Mouse (Mus musculus) mouse embryonic stem cell (cell line): ENCODE results near the gene Dhx32.

Experiments
- in situ Hi-C, 2 experiments: fragments of 300-500 bp; cut with MboI; formaldehyde crosslinking; loops; 1 replicate in 1 of 2; 3 replicates in 1 of 2; pipeline ENCODE4 v1.14.3; 2019 to 2020; ENCODE audit warnings: low sequenced_read_pairs in 2 of 2, low pct_unique_long_range_greater_than_20kb in 1 of 2, mixed read lengths in 1 of 2; ENCODE audit not compliant: unreplicated experiment in 1 of 2

Gene Dhx32

DNA sequence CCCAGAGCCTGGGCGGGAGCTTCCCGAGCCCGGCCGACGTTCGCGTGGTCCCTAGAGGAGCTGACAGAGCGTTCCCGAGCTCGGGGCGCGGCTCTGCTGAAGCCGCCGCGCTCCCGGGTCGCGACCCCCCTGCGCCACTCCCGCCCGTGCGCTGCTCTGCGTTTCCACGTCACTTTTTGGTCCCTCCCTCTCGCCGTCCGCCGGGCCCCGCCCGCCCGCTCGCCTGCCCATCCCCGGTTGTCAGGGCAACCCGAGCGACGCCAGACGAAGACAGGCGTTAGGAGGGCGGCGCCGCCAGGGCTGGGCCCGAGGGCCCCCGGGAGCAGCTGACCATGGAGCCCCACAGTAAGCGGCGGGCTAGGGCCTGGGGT, 5.9 kb downstream of the Dhx32 start, which contains the start of gene Fank1:
Fank1 (plus strand) TSS at position 236 of the 371 bp plus-strand sequence.
- in situ Hi-C loops, result no loop called here

DNA sequence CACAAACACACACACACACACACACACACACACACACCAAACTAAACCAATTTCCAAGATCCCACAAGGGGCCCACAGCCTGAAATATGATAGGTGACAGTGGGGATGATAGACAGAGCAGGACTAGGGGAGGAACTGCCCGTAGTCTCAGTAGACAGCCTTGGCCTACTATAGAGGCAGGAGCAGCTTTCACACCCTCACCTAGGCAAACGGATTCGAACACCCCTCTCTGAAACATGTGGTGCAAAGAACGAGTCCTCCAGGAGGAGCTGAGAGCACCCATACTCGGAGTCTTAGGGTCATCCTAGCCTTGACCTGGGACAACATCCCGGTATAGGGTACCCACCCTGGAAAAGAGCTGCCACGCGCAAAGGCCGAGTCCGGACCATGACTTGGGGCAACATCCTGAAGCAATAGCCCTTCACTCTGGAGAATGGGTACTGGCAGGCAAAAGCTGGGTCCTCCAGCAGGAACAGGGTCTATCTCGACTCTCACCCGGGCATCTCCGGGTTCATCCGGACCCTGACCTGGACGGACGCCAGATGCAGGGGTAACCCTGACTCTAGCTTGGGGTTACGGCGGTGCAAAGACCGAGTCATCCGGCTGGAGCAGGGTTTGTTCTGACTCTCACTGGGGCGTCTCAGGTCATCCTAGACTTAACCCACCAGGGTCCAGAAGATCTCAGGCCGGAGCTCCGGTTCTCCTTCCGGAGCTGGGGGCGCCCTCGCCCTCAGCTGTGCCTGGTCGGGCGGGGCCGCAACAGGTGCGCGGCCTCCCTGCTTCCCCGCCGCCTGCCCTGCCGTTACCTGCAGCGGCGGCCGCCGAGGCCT, 6.5 kb downstream of the Dhx32 start:
- in situ Hi-C loops, result no loop called here

DNA sequence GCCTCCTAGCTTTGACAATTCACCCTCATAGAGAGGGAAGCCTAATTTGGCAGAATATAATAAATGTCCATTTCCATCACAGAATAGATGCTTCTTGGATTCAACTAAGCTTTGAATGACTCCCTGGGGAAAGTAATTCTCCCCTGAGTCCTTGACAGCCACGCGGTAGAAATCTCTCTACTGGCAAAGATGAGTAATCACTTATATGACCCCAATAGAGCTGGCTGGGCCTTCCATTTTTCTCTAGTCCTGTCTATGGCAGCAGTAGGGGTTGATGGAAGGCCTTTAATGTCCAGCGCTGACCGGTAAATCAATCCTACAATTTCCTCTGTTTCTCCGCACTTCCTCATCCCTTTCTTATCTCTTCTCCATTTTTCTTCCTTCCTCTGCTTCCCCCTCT, 7.3 kb downstream of the Dhx32 start:
- in situ Hi-C loops, result no loop called here

DNA sequence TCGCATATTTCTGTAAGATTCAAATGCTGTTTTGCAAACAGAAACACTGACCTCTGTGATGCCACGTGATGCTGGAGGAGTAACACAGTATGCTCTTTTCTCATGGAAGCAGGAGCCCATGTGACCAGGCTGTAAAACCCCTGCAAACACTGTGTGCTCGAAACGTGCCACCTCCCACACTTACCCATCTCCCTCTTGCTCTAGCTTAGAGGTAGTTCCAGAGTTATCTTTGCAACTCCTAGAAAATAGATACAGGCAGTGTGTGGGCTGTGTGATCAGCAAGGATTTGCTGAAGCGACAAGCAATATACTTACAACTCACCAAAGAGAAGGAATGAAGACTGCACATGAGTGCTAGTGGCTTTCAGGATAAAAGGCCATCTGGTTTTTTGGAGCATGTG, 14.0 kb downstream of the Dhx32 start:
- in situ Hi-C loops, result no loop called here

DNA sequence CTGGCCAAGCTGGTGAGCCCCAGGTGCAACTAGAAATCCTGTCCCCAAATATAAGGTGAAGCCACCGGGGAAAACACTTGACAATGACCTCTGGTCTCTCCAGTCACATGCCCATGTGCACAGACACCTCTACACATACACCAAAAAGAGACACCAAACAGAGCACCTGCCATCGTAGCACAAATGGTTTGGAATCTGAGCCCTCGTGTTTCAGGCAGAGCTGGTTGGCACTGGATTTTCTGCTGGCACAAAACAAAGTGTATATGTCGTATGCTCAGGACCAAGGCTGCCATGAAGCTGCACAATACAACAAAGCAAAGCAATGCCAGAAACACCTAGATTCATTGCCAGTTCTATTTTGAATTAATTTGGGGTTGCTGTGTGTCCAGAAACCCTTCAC, 14.5 kb downstream of the Dhx32 start:
- in situ Hi-C loops, result no loop called here

DNA sequence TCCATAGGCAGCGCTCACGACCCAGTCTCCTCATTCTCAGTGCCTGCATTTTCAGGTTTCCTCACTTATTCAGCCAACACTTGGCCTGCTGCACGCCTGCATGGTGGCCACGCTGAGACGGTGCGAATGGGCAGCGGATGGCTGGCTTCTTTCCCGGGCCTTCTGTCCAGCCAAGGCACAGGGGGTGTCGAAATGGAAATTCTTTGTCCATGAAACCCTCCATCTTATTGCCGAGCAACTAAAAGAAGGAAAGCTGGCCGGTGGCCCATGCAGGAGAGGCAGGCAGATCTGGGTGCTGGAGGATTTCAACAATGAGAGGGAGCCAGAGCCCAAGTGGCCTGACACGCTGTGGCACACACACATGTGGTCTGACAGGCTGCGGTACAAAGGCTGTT, 16.7 kb downstream of the Dhx32 start:
- in situ Hi-C loops, result no loop called here

DNA sequence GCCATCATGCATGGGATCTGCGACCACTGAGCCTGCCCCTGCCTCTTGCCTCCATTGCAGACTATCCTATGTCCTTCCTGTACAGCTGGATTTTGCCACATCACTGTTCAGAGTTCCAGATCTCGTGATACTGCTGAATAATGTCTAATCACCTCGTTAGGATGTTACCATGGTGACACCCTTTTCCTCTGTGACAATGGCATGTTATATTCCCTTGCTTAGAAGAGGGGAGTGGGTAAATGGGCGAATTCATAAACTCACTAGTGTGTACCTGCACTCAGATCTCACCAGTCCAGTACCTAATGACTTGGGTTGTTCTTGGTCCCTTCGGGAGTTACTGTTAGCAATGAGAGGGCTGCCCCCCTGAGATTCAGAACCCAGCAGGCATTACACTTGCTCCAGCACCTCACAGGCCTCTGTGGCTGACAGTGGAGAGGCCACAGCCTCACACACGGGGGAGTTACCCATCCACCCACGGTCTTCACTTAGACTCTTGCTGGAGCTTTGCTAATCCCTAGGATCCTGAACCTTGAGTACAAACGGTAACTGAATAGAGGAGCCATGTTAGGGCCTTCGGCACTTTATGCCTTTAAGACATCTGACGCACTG, 17.2 kb downstream of the Dhx32 start:
- in situ Hi-C loops, result no loop called here

DNA sequence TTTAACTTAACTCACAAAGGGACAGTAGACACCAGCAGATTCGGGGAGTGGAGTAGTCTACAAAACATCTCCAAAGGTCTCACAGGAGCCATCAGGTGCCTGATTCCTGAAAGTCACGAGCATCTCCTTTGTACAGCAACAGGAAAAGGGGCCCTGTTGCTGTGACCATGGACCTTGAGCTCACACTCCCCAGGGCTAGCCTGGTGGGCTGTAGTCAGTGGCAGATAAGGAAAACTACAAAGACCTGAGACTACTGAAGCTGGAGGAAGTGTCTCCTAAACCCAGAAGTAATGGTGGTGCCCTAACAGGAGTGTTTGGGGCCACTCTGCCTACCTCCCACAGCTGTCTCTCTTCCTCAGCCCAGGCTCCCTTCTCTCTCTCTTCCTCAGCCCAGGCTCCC, 18.1 kb downstream of the Dhx32 start:
- in situ Hi-C loops, result no loop called here

DNA sequence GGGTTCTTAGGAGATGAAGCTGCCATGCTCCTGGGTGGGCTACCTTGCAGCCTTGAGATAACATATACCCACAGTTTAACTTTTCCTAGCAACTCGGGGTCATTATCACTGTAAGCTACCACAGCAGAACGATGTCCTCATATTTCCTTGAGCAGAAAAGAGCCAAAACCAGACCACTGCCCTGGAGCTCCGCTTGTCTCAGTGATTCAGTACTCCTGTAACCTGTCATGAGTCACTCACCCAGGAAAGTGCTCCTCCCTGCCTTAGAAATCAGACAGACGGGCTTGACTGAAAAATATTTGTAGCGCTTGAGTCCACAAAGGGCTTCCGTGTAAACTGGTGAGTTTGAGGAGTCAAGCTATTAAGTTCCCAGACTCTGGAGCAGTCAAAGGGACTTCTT, 19.8 kb downstream of the Dhx32 start:
- in situ Hi-C loops, result no loop called here

DNA sequence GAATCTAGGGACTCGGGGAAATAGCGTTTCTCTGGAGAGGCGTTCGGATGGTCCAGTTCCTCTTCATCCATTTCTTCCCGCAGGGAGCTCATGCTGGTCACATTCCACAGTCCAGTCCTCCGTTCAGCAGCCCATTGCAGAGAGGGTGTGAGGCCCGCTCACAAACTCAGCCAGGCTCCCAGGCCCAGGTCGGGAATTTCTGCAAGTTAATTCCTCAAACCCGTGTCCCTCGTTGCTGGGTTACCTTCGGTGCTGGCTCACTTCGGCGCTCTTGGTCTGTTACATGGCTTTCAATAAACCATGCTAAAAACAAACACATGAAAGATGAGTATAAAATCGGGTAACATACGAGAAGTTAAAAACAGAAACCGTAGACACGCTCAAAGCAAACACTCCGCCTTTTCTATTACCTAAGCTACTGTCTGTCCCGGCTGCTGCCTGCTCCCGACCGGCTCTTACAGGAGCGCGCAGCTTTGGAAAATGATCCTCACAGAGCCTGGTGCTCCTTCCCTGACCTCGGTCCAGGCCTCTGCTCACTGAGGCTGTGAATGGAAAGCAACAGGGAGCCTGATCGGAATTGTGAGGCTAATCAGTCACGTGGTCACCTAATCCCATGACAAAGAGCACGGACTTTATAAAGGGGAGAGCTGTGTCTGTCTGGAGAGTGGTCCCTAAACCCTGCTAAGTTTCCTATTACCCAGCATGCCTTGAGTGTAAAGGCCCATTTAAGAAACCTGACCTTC, 22.7 kb downstream of the Dhx32 start:
- in situ Hi-C loops, result no loop called here

DNA sequence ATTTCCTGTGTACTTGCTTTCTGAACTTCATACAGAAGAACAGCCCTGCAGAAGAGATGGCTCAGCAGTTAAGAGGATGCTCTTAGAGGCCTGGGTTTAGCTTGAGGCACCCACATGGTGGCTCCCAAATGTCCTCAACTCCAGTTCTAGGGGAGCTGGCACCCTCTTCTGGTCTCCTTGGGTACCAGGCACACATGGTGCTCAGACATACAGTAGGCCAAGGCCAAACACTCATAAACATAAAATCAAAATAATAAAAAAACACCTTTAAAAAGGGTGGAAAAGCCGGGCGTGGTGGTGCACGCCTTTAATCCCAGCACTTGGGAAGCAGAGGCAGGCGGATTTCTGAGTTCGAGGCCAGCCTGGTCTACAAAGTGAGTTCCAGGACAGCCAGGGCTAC, 23.8 kb downstream of the Dhx32 start:
- in situ Hi-C loops, result no loop called here

DNA sequence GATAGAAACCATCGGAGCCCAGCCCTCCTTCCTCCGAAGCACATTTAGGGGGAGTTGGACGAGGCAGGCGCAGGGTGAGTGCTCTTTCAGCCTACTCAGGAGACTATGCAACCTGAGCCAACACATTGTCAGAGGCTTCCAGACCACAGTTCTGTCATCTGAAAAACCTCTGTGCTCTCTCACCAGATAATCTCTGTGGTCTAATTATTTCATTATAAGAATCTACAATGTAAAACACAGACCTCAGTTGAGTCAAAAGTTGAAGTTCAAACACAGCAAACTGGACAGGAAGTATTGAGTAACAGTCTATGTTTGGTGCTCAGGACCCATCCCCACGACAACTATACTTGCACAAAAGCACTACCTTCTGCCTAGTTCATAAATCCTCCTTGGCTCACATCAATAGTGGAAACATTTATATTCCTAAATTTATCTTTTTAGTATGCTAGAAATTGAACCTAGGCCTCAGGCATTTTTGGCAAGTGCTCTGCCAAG, 24.5 kb downstream of the Dhx32 start:
- in situ Hi-C loops, result no loop called here

DNA sequence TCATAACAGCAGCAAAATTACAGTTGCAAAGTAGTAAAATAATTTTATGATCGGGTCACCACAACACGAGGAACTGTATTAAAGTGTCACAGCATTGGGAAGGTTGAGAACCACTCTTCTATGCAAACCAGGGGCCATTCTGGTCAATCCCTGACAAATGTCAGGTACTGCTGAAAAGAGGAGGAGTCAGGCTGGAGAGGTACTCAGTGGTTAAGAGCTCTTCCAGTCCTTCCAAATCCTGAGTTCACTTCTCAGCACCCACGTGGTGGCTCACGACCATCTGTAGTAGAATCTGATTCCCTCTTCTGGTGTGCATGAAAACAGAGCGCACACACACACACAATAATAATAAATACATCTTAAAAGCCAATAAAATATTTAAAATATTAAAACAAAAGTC, 31.4 kb downstream of the Dhx32 start:
- in situ Hi-C loops, result no loop called here

DNA sequence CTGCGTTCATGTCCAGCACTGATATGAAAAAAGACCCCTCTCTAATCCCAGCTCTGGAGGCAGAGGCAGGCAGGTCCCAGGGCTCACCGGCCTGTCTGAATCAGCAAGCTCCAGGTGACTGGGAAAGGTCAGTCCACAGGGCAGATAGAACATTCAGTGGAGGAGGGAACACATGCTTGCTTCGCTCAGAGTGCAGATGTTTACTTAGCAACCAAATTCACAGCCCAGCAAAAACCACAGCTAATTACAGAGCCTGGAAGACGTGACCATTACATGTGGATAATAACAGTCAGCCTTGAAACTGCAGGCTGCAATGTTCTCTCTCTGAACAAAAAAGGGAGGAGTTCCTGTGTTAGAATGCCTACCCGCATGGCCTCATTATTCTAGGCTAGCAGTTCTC, 31.9 kb downstream of the Dhx32 start:
- in situ Hi-C loops, result no loop called here

DNA sequence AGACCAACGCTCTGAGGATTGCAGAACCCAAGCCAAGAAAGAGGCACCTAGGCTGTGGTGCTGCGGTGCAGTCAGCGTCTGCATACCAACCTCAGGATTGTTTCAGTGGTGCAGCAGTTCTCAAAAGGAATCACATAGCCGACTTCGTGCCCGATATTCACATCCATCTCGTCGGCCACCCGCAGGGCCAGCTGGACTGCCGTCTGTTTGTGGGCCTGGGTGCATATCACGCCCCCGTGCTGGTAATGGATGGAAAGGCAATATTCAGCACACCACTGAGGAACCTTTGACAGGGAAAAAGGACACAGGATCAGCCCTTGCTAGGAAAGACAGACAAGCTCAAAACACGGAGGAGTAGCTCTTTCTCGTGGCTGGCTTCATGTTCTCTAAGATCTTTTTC, 33.8 kb downstream of the Dhx32 start:
- in situ Hi-C loops, result no loop called here

DNA sequence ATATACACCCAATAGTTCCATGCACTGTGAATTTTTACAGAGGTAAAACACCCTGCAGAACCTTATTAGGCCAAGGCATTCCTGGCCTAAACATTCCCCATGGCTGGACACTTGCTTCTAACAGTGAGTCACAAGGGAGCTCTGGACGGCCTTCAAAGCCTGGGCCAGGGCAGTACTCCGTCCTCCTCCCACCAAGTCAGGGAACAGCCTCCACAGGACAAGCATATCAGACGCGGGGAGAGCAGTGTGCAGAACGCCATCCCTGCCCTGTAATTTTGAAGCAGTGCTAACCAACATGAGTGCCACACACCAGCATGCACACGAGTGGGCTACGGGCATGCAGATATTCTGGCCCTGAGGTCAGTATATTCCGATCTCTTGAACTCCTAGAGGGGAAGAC, 35.2 kb downstream of the Dhx32 start:
- in situ Hi-C loops, result no loop called here

DNA sequence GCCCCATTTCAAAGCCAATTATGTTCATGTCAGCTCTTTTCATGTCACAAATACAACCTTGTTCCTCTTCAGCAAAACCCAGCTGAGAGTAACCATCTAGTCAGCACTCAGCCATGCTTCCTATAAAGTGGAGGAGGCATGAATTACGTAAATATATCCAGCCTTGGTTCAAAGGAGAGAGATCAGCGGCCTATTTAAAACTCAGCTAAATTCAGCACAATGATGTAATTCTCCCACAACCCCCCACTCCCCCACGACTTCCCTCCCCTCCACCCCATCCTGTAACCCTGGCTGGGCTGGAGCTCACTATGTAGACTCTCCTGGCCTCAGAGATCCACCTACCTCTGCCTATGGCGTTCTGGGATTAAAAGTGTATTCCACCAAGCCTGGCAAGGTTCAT, 37.8 kb downstream of the Dhx32 start:
- in situ Hi-C loops, result no loop called here

DNA sequence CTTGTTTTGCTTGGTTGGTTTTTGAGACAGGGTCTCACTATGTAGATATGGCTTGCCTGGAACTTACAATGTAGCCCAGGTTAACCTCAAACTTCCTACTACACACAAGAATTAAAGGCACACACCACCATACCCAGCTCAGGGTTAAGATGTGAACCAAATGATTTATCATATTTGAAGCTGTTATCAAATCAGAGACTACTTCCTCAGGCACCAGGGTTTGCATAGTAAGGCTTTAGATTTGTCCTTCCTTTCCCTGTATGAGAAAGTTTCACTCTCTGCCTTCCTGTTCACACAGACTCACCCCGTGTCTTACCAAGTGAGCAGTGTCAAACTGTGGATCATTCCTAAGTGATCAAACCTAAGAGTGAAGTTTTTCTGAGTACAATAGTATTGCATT, 38.3 kb downstream of the Dhx32 start:
- in situ Hi-C loops, result no loop called here

DNA sequence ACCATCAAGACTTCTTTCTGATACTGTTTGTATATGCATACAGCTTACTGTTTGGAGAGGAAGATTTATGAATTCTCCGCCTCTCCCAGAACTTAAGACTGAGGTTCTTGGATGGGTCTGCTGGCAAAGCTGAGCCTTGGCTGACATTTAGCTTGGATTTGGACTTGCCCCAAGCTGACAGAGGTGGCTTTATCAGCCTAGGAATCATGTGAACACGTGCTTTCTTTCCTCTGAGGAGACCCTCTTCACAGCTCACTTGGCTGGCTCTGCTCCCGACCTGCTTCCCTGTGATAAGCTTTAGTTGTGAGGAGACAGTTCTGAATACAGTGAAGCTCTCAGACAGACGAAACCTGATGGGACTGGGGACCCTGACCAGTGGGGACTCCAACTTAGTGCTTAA, 38.9 kb downstream of the Dhx32 start:
- in situ Hi-C loops, result no loop called here
